Mouse (Mus musculus) cerebellum, adult 2 months (tissue): ENCODE data around the gene Gm49318. TPM values are rescaled to one million over a fixed set of nuclear protein-coding genes. Genes with fewer than 3 reads are reported as not detected.
A peak's percentile ranks its signal among the peaks of the same experiment; 100 is the strongest.

ENCODE experiments used
- DNase-seq, 2 experiments: peaks; one replicate each; pipeline ENCODE4 v3.0.0; 2021
- H3K27ac ChIP-seq: fragments of 200-500 bp; 2 replicates; pipeline ENCODE4 v1.5.1; 2012; ENCODE audit warnings: low read length, control low read depth, inconsistent platforms; ENCODE audit not compliant: insufficient read depth
- H3K27me3 ChIP-seq: fragments of 200-500 bp; 2 replicates; pipeline ENCODE4 v1.6.1; 2012; ENCODE audit warnings: inconsistent platforms, mild to moderate bottlenecking, low read length, moderate library complexity; ENCODE audit not compliant: control insufficient read depth, insufficient read depth
- H3K4me1 ChIP-seq: fragments of 200-500 bp; 2 replicates; pipeline ENCODE4 v1.6.1; 2011; ENCODE audit warnings: low read length; ENCODE audit not compliant: control insufficient read depth, insufficient read depth
- H3K4me3 ChIP-seq: fragments of 200-500 bp; replicated peaks from 2 replicates; pipeline ENCODE3; 2011; ENCODE audit warnings: mild to moderate bottlenecking, low read depth, low read length, control low read depth; ENCODE audit not compliant: insufficient read depth
- CTCF ChIP-seq: fragments of 200-500 bp; IDR thresholded peaks from 2 replicates; pipeline ENCODE4 v1.5.1; 2011; ENCODE audit warnings: low read depth, mild to moderate bottlenecking, control low read depth, low read length, moderate library complexity, borderline replicate concordance; ENCODE audit not compliant: insufficient read depth
- POLR2A ChIP-seq: fragments of 200-500 bp; IDR thresholded peaks from 2 replicates; pipeline ENCODE4 v1.6.1; 2011; ENCODE audit warnings: low read length, control low read depth, borderline replicate concordance; ENCODE audit not compliant: insufficient read depth
- WGBS: fragments of 180-500 bp; shearing (Covaris S2); methylation state at CpG from one replicate; pipeline ENCODE4 v1.1.7; 2018; 5-methylcytosine and 5-hydroxymethylcytosine counted together
- polyA plus RNA-seq: library from polyadenylated mRNA; depleted of rRNA; stranded (reverse); fragments of >200 nt; gene quantifications from 2 replicates; pipeline ENCODE4 v1.2.3, GENCODE M21; 2012; rRNA removed

Gene Gm49318
- polyA plus RNA-seq, 1 experiment = not detected

- no peak for DNase-seq
- no peak for TF ChIP-seq CTCF
- no peak for TF ChIP-seq POLR2A
- Histone ChIP-seq H3K4me3 (no peak overlapping the region), H3K4me1 (peaks cover 14% of the 10 kb centered on the region; the same call in 1 of the 2 replicates), H3K27ac (no peak overlapping the region), H3K27me3 (no peaks in the 10 kb centered on the region)
- 94% methylated on average over 6 of the region's 6 CpGs for whole genome bisulfite sequencing
Observed at GRCm38 (mm10) chr9:22000296-22000695, 70.8 kb downstream of the Gm49318 start.

- no peak for DNase-seq
- TF ChIP-seq CTCF (no peak), POLR2A (no peak)
- no peak overlapping the region for H3K4me3 ChIP-seq
- no peak overlapping the region for H3K27ac ChIP-seq
- no peaks in the 10 kb centered on the region for H3K4me1 ChIP-seq
- no peaks in the 10 kb centered on the region for H3K27me3 ChIP-seq
- 74% methylated on average over 3 of the region's 3 CpGs for WGBS
Observed at GRCm38 (mm10) chr9:21996178-21996867, 74.7 kb downstream of the Gm49318 start.

- 82% methylated on average over 4 of the region's 4 CpGs for WGBS
- no peak overlapping the region for H3K4me3 ChIP-seq
- H3K27me3 ChIP-seq = no peaks in the 10 kb centered on the region
- TF ChIP-seq POLR2A (no peak), CTCF (no peak)
- no peak overlapping the region for H3K27ac ChIP-seq
- H3K4me1 ChIP-seq = peaks cover 10% of the 10 kb centered on the region; the same call in 1 of the 2 replicates
- no peak for DNase-seq
Observed at GRCm38 (mm10) chr9:21992227-21992626, 78.8 kb downstream of the Gm49318 start.

- peaks cover 10% of the 10 kb centered on the region; the same call in 1 of the 2 replicates for H3K4me1 ChIP-seq
- DNase-seq = peak; percentile 83 to 84
- no peak for TF ChIP-seq CTCF
- peak; percentile 75 for TF ChIP-seq POLR2A
- H3K27ac ChIP-seq = peak within 1 kb of the TSS; percentile 88
- peak within 1 kb of the TSS; percentile 91 for H3K4me3 ChIP-seq
- WGBS = under 1% methylated on average over 42 of the region's 42 CpGs
- H3K27me3 ChIP-seq = no peaks in the 10 kb centered on the region
Observed at GRCm38 (mm10) chr9:21989230-21990110, 81.6 kb downstream of the Gm49318 start, which contains the start of gene Rgl3. Gene Rgl3 (minus strand): TSS chr9:21989446.

- no peaks in the 10 kb centered on the region for H3K27me3 ChIP-seq
- H3K27ac ChIP-seq = peak overlapping the region; percentile 76
- peak overlapping the region; percentile 91 for H3K4me3 ChIP-seq
- DNase-seq = peak; percentile 78 to 79
- peaks cover 10% of the 10 kb centered on the region; the same call in 1 of the 2 replicates for H3K4me1 ChIP-seq
- TF ChIP-seq POLR2A (no peak), CTCF (no peak)
- 1% methylated on average over 32 of the region's 32 CpGs for WGBS
Observed at GRCm38 (mm10) chr9:21988421-21989101, 82.5 kb downstream of the Gm49318 start.

- peak; percentile 78 to 81 for DNase-seq
- H3K4me1 ChIP-seq = peaks cover 10% of the 10 kb centered on the region; the same call in 1 of the 2 replicates
- H3K27me3 ChIP-seq = no peaks in the 10 kb centered on the region
- WGBS = 7% methylated on average over 36 of the region's 36 CpGs
- H3K27ac ChIP-seq = peak overlapping the region; percentile 15; the same call in 1 of the 2 replicates
- no peak for TF ChIP-seq POLR2A
- H3K4me3 ChIP-seq = peak overlapping the region; percentile 91
Observed at GRCm38 (mm10) chr9:21987592-21988342, 83.3 kb downstream of the Gm49318 start.

Other genes with a start within 250 kb of the Gm49318 start
- not detected in 2 replicates for gene Angptl8, start 235.7 kb downstream of the Gm49318 start, polyA plus RNA-seq
- 39.3 and 41.4 TPM in 2 replicates for gene Dock6, start 218.6 kb downstream of the Gm49318 start, polyA plus RNA-seq
- gene Rab3d, start 153.1 kb downstream of the Gm49318 start, polyA plus RNA-seq = 13.9 and 16.3 TPM in 2 replicates
- gene Ccdc159, start 143.8 kb downstream of the Gm49318 start, polyA plus RNA-seq = 14.7 and 16.6 TPM in 2 replicates
- 62.5 and 64.1 TPM in 2 replicates for gene Tmem205, start 143.7 kb downstream of the Gm49318 start, polyA plus RNA-seq
- gene Plppr2, start 134.2 kb downstream of the Gm49318 start, polyA plus RNA-seq = 97.5 and 106 TPM in 2 replicates
- gene Swsap1, start 115.5 kb downstream of the Gm49318 start, polyA plus RNA-seq = 12.2 and 12.8 TPM in 2 replicates
- 9.2 and 10.4 TPM in 2 replicates for gene Epor, start 107.8 kb downstream of the Gm49318 start, polyA plus RNA-seq
- gene Rgl3, start 81.8 kb downstream of the Gm49318 start, polyA plus RNA-seq = 67.6 and 83.3 TPM in 2 replicates
- gene Ccdc151, start 68.6 kb downstream of the Gm49318 start, polyA plus RNA-seq = 2.4 and 2.7 TPM in 2 replicates
- 91.3 and 95.3 TPM in 2 replicates for gene Prkcsh, start 68.5 kb downstream of the Gm49318 start, polyA plus RNA-seq
- 165 and 169 TPM in 2 replicates for gene Elavl3, start 19.2 kb downstream of the Gm49318 start, polyA plus RNA-seq
- gene Zfp653, start 117 bp upstream of the Gm49318 start, polyA plus RNA-seq = 45.4 and 48.3 TPM in 2 replicates
- 85.2 and 90.2 TPM in 2 replicates for gene Ecsit, start 14.2 kb upstream of the Gm49318 start, polyA plus RNA-seq
- 1.6 and 1.8 TPM in 2 replicates for gene Cnn1, start 28.0 kb upstream of the Gm49318 start, polyA plus RNA-seq
- gene Elof1, start 45.9 kb upstream of the Gm49318 start, polyA plus RNA-seq = 125 and 130 TPM in 2 replicates
- gene Acp5, start 64.5 kb upstream of the Gm49318 start, polyA plus RNA-seq = 0.25 and 0.28 TPM in 2 replicates
- 115 and 150 TPM in 2 replicates for gene Pigyl, start 85.6 kb upstream of the Gm49318 start, polyA plus RNA-seq
- 0.07 and 0.13 TPM in 2 replicates for gene Zfp872, start 116.8 kb upstream of the Gm49318 start, polyA plus RNA-seq
- gene Zfp809, start 154.5 kb upstream of the Gm49318 start, polyA plus RNA-seq = 16.8 and 19.8 TPM in 2 replicates
- gene Zfp599, start 188.6 kb upstream of the Gm49318 start, polyA plus RNA-seq = 2.8 and 3.2 TPM in 2 replicates
- 14.5 and 15.3 TPM in 2 replicates for gene Zfp810, start 236.4 kb upstream of the Gm49318 start, polyA plus RNA-seq